Mouse (Mus musculus) Patski (cell line): ENCODE measurements around the gene Slc2a10. TPM values are rescaled to one million over a fixed set of nuclear protein-coding genes. Genes with fewer than 3 reads are reported as not detected.

Source experiments
- ATAC-seq: fragments of 100-300 bp; one replicate; pipeline ENCODE4 v1.8.0; 2021
- CTCF ChIA-PET: fragments of 350-600 bp; sonication (Branson Sonifier 250); formaldehyde crosslinking; loops from one replicate; lab custom pipeline; 2022; ENCODE audit warnings: inconsistent platforms; lab: Charles Lee
- POLR2A ChIA-PET: fragments of 350-600 bp; sonication (Branson Sonifier 250); formaldehyde crosslinking; loops from one replicate; lab custom pipeline; 2022; ENCODE audit warnings: antibody characterized with exemption, inconsistent platforms; lab: Charles Lee
- DNase-seq: peaks from one replicate; pipeline ENCODE4 v3.0.0-alpha.2; 2011; ENCODE audit warnings: low read depth, low spot score
- H3K27me3 ChIP-seq: fragments of 371-371 bp; one replicate; pipeline ENCODE4 v1.5.1; 2021
- CTCF ChIP-seq: fragments of 100-300 bp; IDR thresholded peaks from one replicate; pipeline ENCODE4 v1.5.1; 2021
- in situ Hi-C: fragments of 300-500 bp; cut with MboI; formaldehyde crosslinking; loops from 3 replicates; pipeline ENCODE4 v1.11.1; 2018; ENCODE audit warnings: low pct_unique_long_range_greater_than_20kb, mixed read lengths
- polyA plus RNA-seq: library from polyadenylated mRNA; unstranded; gene quantifications from one replicate; pipeline ENCODE4 v1.2.3, GENCODE M21; 2021

The Slc2a10 gene
- polyA plus RNA-seq, 1 experiment from 2014 or later, result not detected

GRCm38 (mm10) chr2:165482003-165482402 lies 21.6 kb upstream of the Slc2a10 start:
- in situ Hi-C loops, result no loop called here

GRCm38 (mm10) chr2:165484152-165484551 lies 19.4 kb upstream of the Slc2a10 start:
- H3K27me3 ChIP-seq, result no peaks in the 10 kb centered on the region
- no peak for TF ChIP-seq CTCF
- ChIA-PET CTCF (interaction anchor here (0.7 kb wide), 1 partner anchor 92 kb away, joined by 3 read pairs; no protein-coding TSS in a partner anchor), POLR2A (no interaction called here)
- ATAC-seq, result no peak
- in situ Hi-C loops, result no loop called here
- DNase-seq, result no peak

More at GRCm38 (mm10) chr2:165482003-165482402, 21.6 kb upstream of the Slc2a10 start:
- no peak for TF ChIP-seq CTCF
- POLR2A ChIA-PET, result no interaction called here
- CTCF ChIA-PET, result interaction anchor here (1.8 kb wide), 1 partner anchor 117 kb away, joined by 4 read pairs; no protein-coding TSS in a partner anchor
- H3K27me3 ChIP-seq, result no peaks in the 10 kb centered on the region
- no peak for ATAC-seq
- DNase-seq, result no peak

GRCm38 (mm10) chr2:165485826-165486225 lies 17.8 kb upstream of the Slc2a10 start:
- ATAC-seq (no peak), DNase-seq (no peak)
- TF ChIP-seq CTCF, result no peak
- CTCF ChIA-PET, result interaction anchor here (1.9 to 4.0 kb wide), 3 partner anchors 70 to 121 kb away, joined by 6 to 26 read pairs (median 11); no protein-coding TSS in a partner anchor
- no peaks in the 10 kb centered on the region for H3K27me3 ChIP-seq
- in situ Hi-C loops, result loop anchor here (5.0 kb wide), 1 partner anchor 94 kb away; no protein-coding TSS in a partner anchor
- POLR2A ChIA-PET, result no interaction called here

GRCm38 (mm10) chr2:165486401-165486800 lies 17.2 kb upstream of the Slc2a10 start:
- ATAC-seq, result no peak
- in situ Hi-C loops, result loop anchor here (5.0 kb wide), 1 partner anchor 94 kb away; no protein-coding TSS in a partner anchor
- DNase-seq, result no peak
- POLR2A ChIA-PET, result no interaction called here
- CTCF ChIA-PET, result interaction anchor here (1.3 to 4.0 kb wide), 7 partner anchors 11 to 121 kb away, joined by 4 to 26 read pairs (median 6); no protein-coding TSS in a partner anchor
- TF ChIP-seq CTCF, result no peak
- no peaks in the 10 kb centered on the region for H3K27me3 ChIP-seq

GRCm38 (mm10) chr2:165486881-165487535 lies 16.6 kb upstream of the Slc2a10 start:
- no peaks in the 10 kb centered on the region for H3K27me3 ChIP-seq
- DNase-seq, result no peak
- TF ChIP-seq CTCF, result peak; percentile 91
- in situ Hi-C loops, result loop anchor here (5.0 kb wide), 1 partner anchor 95 kb away; no protein-coding TSS in a partner anchor
- no peak for ATAC-seq
- ChIA-PET CTCF (interaction anchor here (0.8 to 4.0 kb wide), 14 partner anchors 10 to 122 kb away, joined by 3 to 26 read pairs (median 4); partner anchors contain the start of gene Zfp334), POLR2A (interaction anchor here (1.0 to 1.6 kb wide), 2 partner anchors 20 to 95 kb away, joined by 3 to 7 read pairs; no protein-coding TSS in a partner anchor)

- DNase-seq (no peak), ATAC-seq (peak; percentile 82)
- no peaks in the 10 kb centered on the region for H3K27me3 ChIP-seq
- POLR2A ChIA-PET, result no interaction called here
- in situ Hi-C loops, result no loop called here
- CTCF ChIA-PET, result no interaction called here
- no peak for TF ChIP-seq CTCF
Observed at GRCm38 (mm10) chr2:165492648-165493553, 10.7 kb upstream of the Slc2a10 start, which contains the start of gene Trp53rka. TSS of gene Trp53rka (minus strand) at chr2:165493324.

- DNase-seq (no peak), ATAC-seq (no peak)
- no peak for TF ChIP-seq CTCF
- in situ Hi-C loops, result no loop called here
- ChIA-PET POLR2A (no interaction called here), CTCF (no interaction called here)
- no peaks in the 10 kb centered on the region for H3K27me3 ChIP-seq
Observed at GRCm38 (mm10) chr2:165493587-165494210, 9.9 kb upstream of the Slc2a10 start.

- POLR2A ChIA-PET, result no interaction called here
- DNase-seq, result no peak
- in situ Hi-C loops, result no loop called here
- no peak for TF ChIP-seq CTCF
- ATAC-seq, result no peak
- no peaks in the 10 kb centered on the region for H3K27me3 ChIP-seq
- CTCF ChIA-PET, result no interaction called here
Observed at GRCm38 (mm10) chr2:165494495-165494894, 9.1 kb upstream of the Slc2a10 start.

GRCm38 (mm10) chr2:165496251-165496650 lies 7.3 kb upstream of the Slc2a10 start:
- no peak for DNase-seq
- in situ Hi-C loops, result no loop called here
- ChIA-PET POLR2A (no interaction called here), CTCF (interaction anchor here (0.8 to 1.7 kb wide), 7 partner anchors 9 to 243 kb away, joined by 3 to 8 read pairs (median 3); no protein-coding TSS in a partner anchor)
- TF ChIP-seq CTCF, result peak; percentile 69
- H3K27me3 ChIP-seq, result no peaks in the 10 kb centered on the region
- ATAC-seq, result no peak

GRCm38 (mm10) chr2:165497706-165498275 lies 5.8 kb upstream of the Slc2a10 start:
- DNase-seq (no peak), ATAC-seq (no peak)
- POLR2A ChIA-PET, result no interaction called here
- in situ Hi-C loops, result no loop called here
- no peak for TF ChIP-seq CTCF
- H3K27me3 ChIP-seq, result no peaks in the 10 kb centered on the region
- CTCF ChIA-PET, result interaction anchor here (1.3 to 1.6 kb wide), 2 partner anchors 24 to 254 kb away, joined by 3 to 4 read pairs; no protein-coding TSS in a partner anchor
